Mouse (Mus musculus) midbrain, embryonic 12.5 days (tissue): Measurements from ENCODE around the gene Trmt10a. TPM values are rescaled to one million over a fixed set of nuclear protein-coding genes. Genes with fewer than 3 reads are reported as not detected.
"Not testable (repeated sequence)": the region's sequence is repeated elsewhere in the genome, so short reads cannot be mapped to it uniquely, and the experiment has no call there.

Experiments
- ATAC-seq: fragments of 200-750 bp; cut with Nextera tagmentation; 2 replicates; pipeline ENCODE4 v1.8.0; 2017; ENCODE audit warnings: low read depth, moderate TSS enrichment, moderate library complexity; ENCODE audit not compliant: low FRiP score
- H3K27ac ChIP-seq: fragments of 300-500 bp; sonication (generic); replicated peaks from 2 replicates; pipeline ENCODE4 v1.5.1; 2016; ENCODE audit warnings: mild to moderate bottlenecking
- H3K27me3 ChIP-seq: fragments of 300-500 bp; sonication (generic); 2 replicates; pipeline ENCODE4 v1.6.1; 2016; ENCODE audit warnings: mild to moderate bottlenecking
- H3K36me3 ChIP-seq: fragments of 300-500 bp; sonication (generic); 2 replicates; pipeline ENCODE4 v1.6.1; 2016
- H3K4me1 ChIP-seq: fragments of 300-500 bp; sonication (generic); 2 replicates; pipeline ENCODE4 v1.6.1; 2016
- H3K4me2 ChIP-seq: fragments of 300-500 bp; sonication (generic); replicated peaks from 2 replicates; pipeline ENCODE4 v1.6.1; 2016; ENCODE audit warnings: mild to moderate bottlenecking, moderate library complexity
- H3K4me3 ChIP-seq: fragments of 300-500 bp; sonication (generic); 2 replicates; pipeline ENCODE4 v1.5.1; 2016; ENCODE audit warnings: mild to moderate bottlenecking
- H3K9ac ChIP-seq: fragments of 300-500 bp; sonication (generic); replicated peaks from 2 replicates; pipeline ENCODE4 v1.6.1; 2016; ENCODE audit warnings: mild to moderate bottlenecking, moderate library complexity
- H3K9me3 ChIP-seq: fragments of 300-500 bp; sonication (generic); 2 replicates; pipeline ENCODE4 v1.6.1; 2016; ENCODE audit warnings: mild to moderate bottlenecking
- WGBS: fragments of 180-500 bp; shearing (Covaris S2); methylation state at CpG from one replicate; pipeline ENCODE4 v1.1.7; 2016; 5-methylcytosine and 5-hydroxymethylcytosine counted together
- polyA plus RNA-seq: library from polyadenylated mRNA; unstranded; fragments of >200 nt; fragmentation: Nextera tagmentation; extraction: Ambion mirVana; gene quantifications from 2 replicates; pipeline ENCODE4 v1.2.1, GENCODE M21; 2016

Trmt10a gene
- polyA plus RNA-seq, 1 experiment from 2014 or later: 15.6 TPM

GRCm38 (mm10) chr3:138118392-138118791 lies 24.9 kb upstream of the Trmt10a start:
- Histone ChIP-seq H3K36me3 (no peaks in the 10 kb centered on the region), H3K4me2 (no peak overlapping the region), H3K4me3 (no peak overlapping the region), H3K27me3 (no peaks in the 10 kb centered on the region), H3K27ac (no peak overlapping the region), H3K9me3 (no peaks in the 10 kb centered on the region), H3K4me1 (no peaks in the 10 kb centered on the region), H3K9ac (no peak overlapping the region)
- WGBS: 84% methylated on average over 6 of the region's 6 CpGs
- no peak for ATAC-seq

- 81% methylated on average over 14 of the region's 14 CpGs for WGBS
- no peak overlapping the region for H3K9ac ChIP-seq
- no peaks in the 10 kb centered on the region for H3K9me3 ChIP-seq
- no peak overlapping the region for H3K27ac ChIP-seq
- no peak overlapping the region for H3K4me3 ChIP-seq
- H3K4me2 ChIP-seq: no peak overlapping the region
- H3K4me1 ChIP-seq: no peaks in the 10 kb centered on the region
- no peaks in the 10 kb centered on the region for H3K27me3 ChIP-seq
- ATAC-seq: no peak
- no peaks in the 10 kb centered on the region for H3K36me3 ChIP-seq
Observed at GRCm38 (mm10) chr3:138118831-138119230, 24.4 kb upstream of the Trmt10a start.

- H3K36me3 ChIP-seq: no peaks in the 10 kb centered on the region
- no peak overlapping the region for H3K9ac ChIP-seq
- H3K27ac ChIP-seq: no peak overlapping the region
- no peak for ATAC-seq
- no peaks in the 10 kb centered on the region for H3K27me3 ChIP-seq
- no peak overlapping the region for H3K4me3 ChIP-seq
- no peaks in the 10 kb centered on the region for H3K9me3 ChIP-seq
- no peaks in the 10 kb centered on the region for H3K4me1 ChIP-seq
- H3K4me2 ChIP-seq: no peak overlapping the region
- 96% methylated on average over 16 of the region's 16 CpGs for WGBS
Observed at GRCm38 (mm10) chr3:138119444-138120105, 23.7 kb upstream of the Trmt10a start.

- Histone ChIP-seq H3K4me1 (no peaks in the 10 kb centered on the region), H3K4me3 (no peak overlapping the region), H3K27ac (no peak overlapping the region), H3K36me3 (no peaks in the 10 kb centered on the region), H3K4me2 (no peak overlapping the region), H3K9me3 (no peaks in the 10 kb centered on the region), H3K27me3 (no peaks in the 10 kb centered on the region), H3K9ac (no peak overlapping the region)
- ATAC-seq: no peak
- WGBS: 90% methylated on average over 2 of the region's 2 CpGs
Observed at GRCm38 (mm10) chr3:138121461-138121860, 21.8 kb upstream of the Trmt10a start.

- Histone ChIP-seq H3K4me3 (no peak overlapping the region), H3K27me3 (no peaks in the 10 kb centered on the region), H3K9me3 (no peaks in the 10 kb centered on the region), H3K4me1 (no peaks in the 10 kb centered on the region), H3K27ac (no peak overlapping the region), H3K9ac (no peak overlapping the region), H3K4me2 (no peak overlapping the region), H3K36me3 (no peaks in the 10 kb centered on the region)
- WGBS: 93% methylated on average over 10 of the region's 10 CpGs
- ATAC-seq: no peak
Observed at GRCm38 (mm10) chr3:138123842-138124241, 19.4 kb upstream of the Trmt10a start.

- Histone ChIP-seq H3K27me3 (no peaks in the 10 kb centered on the region), H3K9me3 (no peaks in the 10 kb centered on the region), H3K36me3 (no peaks in the 10 kb centered on the region), H3K4me2 (no peak overlapping the region), H3K4me3 (no peak overlapping the region), H3K27ac (no peak overlapping the region), H3K9ac (no peak overlapping the region), H3K4me1 (peaks cover 11% of the 10 kb centered on the region)
- no peak for ATAC-seq
- WGBS: 90% methylated on average over 6 of the region's 6 CpGs
Observed at GRCm38 (mm10) chr3:138129110-138129509, 14.1 kb upstream of the Trmt10a start.

- H3K27me3 ChIP-seq: no peaks in the 10 kb centered on the region
- no peak overlapping the region for H3K4me2 ChIP-seq
- H3K4me3 ChIP-seq: no peak overlapping the region
- H3K36me3 ChIP-seq: no peaks in the 10 kb centered on the region
- 41% methylated on average over 1 of the region's 1 CpGs for WGBS
- ATAC-seq: no peak
- peaks cover 11% of the 10 kb centered on the region for H3K4me1 ChIP-seq
- no peak overlapping the region for H3K27ac ChIP-seq
- no peak overlapping the region for H3K9ac ChIP-seq
- no peaks in the 10 kb centered on the region for H3K9me3 ChIP-seq
Observed at GRCm38 (mm10) chr3:138130692-138131091, 12.6 kb upstream of the Trmt10a start.

- Histone ChIP-seq H3K4me2 (no peak overlapping the region), H3K27ac (no peak overlapping the region), H3K27me3 (no peaks in the 10 kb centered on the region), H3K4me3 (no peak overlapping the region), H3K9me3 (no peaks in the 10 kb centered on the region), H3K4me1 (peaks cover 11% of the 10 kb centered on the region), H3K9ac (no peak overlapping the region), H3K36me3 (no peaks in the 10 kb centered on the region)
- WGBS: 53% methylated on average over 9 of the region's 9 CpGs
- ATAC-seq: no peak
Observed at GRCm38 (mm10) chr3:138131168-138131567, 12.1 kb upstream of the Trmt10a start.

GRCm38 (mm10) chr3:138133463-138133862 lies 9.8 kb upstream of the Trmt10a start:
- H3K9me3 ChIP-seq: no peaks in the 10 kb centered on the region

GRCm38 (mm10) chr3:138133916-138134315 lies 9.3 kb upstream of the Trmt10a start:
- 87% methylated on average over 11 of the region's 11 CpGs for WGBS
- H3K36me3 ChIP-seq: no peaks in the 10 kb centered on the region

More at GRCm38 (mm10) chr3:138133463-138133862, 9.8 kb upstream of the Trmt10a start:
- no peaks in the 10 kb centered on the region for H3K36me3 ChIP-seq
- no peak overlapping the region for H3K9ac ChIP-seq
- ATAC-seq: no peak
- H3K27me3 ChIP-seq: no peaks in the 10 kb centered on the region
- peaks cover 11% of the 10 kb centered on the region for H3K4me1 ChIP-seq
- H3K4me2 ChIP-seq: no peak overlapping the region
- H3K4me3 ChIP-seq: no peak overlapping the region
- no peak overlapping the region for H3K27ac ChIP-seq
- 89% methylated on average over 8 of the region's 8 CpGs for WGBS

GRCm38 (mm10) chr3:138134528-138134927 lies 8.7 kb upstream of the Trmt10a start:
- WGBS: 100% methylated on average over 1 of the region's 1 CpGs
- H3K4me3 ChIP-seq: no peak overlapping the region
- H3K27ac ChIP-seq: no peak overlapping the region
- no peak overlapping the region for H3K9ac ChIP-seq
- H3K27me3 ChIP-seq: no peaks in the 10 kb centered on the region
- H3K9me3 ChIP-seq: no peaks in the 10 kb centered on the region
- no peak for ATAC-seq
- H3K4me1 ChIP-seq: peaks cover 11% of the 10 kb centered on the region
- no peaks in the 10 kb centered on the region for H3K36me3 ChIP-seq
- no peak overlapping the region for H3K4me2 ChIP-seq

More at GRCm38 (mm10) chr3:138133916-138134315, 9.3 kb upstream of the Trmt10a start:
- Histone ChIP-seq H3K4me3 (no peak overlapping the region), H3K9ac (no peak overlapping the region), H3K4me1 (peaks cover 11% of the 10 kb centered on the region), H3K4me2 (no peak overlapping the region), H3K9me3 (no peaks in the 10 kb centered on the region), H3K27me3 (no peaks in the 10 kb centered on the region), H3K27ac (no peak overlapping the region)
- no peak for ATAC-seq

GRCm38 (mm10) chr3:138138146-138138545 lies 5.1 kb upstream of the Trmt10a start:
- WGBS: 95% methylated on average over 13 of the region's 13 CpGs

GRCm38 (mm10) chr3:138139663-138140062 lies 3.6 kb upstream of the Trmt10a start:
- no peak overlapping the region for H3K4me2 ChIP-seq
- H3K27ac ChIP-seq: no peak overlapping the region
- ATAC-seq: no peak
- no peaks in the 10 kb centered on the region for H3K4me1 ChIP-seq
- 90% methylated on average over 6 of the region's 6 CpGs for WGBS
- no peaks in the 10 kb centered on the region for H3K27me3 ChIP-seq
- no peaks in the 10 kb centered on the region for H3K9me3 ChIP-seq
- H3K4me3 ChIP-seq: no peak overlapping the region
- no peak overlapping the region for H3K9ac ChIP-seq
- no peaks in the 10 kb centered on the region for H3K36me3 ChIP-seq

More at GRCm38 (mm10) chr3:138138146-138138545, 5.1 kb upstream of the Trmt10a start:
- H3K27me3 ChIP-seq, H3K4me3 ChIP-seq, ATAC-seq, H3K9ac ChIP-seq, H3K27ac ChIP-seq, H3K36me3 ChIP-seq, H3K9me3 ChIP-seq, H3K4me2 ChIP-seq, H3K4me1 ChIP-seq: not testable (repeated sequence)
